Mouse (Mus musculus) hindbrain, embryonic 13.5 days (tissue): ENCODE data around the gene Gosr1. TPM values are rescaled to one million over a fixed set of nuclear protein-coding genes. Genes with fewer than 3 reads are reported as not detected.
"Not testable (repeated sequence)": the region's sequence is repeated elsewhere in the genome, so short reads cannot be mapped to it uniquely, and the experiment has no call there.

Source experiments
- ATAC-seq: fragments of 200-750 bp; cut with Nextera tagmentation; 2 replicates; pipeline ENCODE4 v1.8.0; 2017; ENCODE audit warnings: moderate TSS enrichment; ENCODE audit not compliant: low FRiP score
- H3K27ac ChIP-seq: fragments of 300-500 bp; sonication (generic); 2 replicates; pipeline ENCODE4 v1.5.1; 2015; ENCODE audit warnings: inconsistent platforms, mild to moderate bottlenecking, moderate library complexity
- H3K27me3 ChIP-seq: fragments of 300-500 bp; sonication (generic); 2 replicates; pipeline ENCODE4 v1.6.1; 2015; ENCODE audit warnings: mild to moderate bottlenecking, inconsistent platforms
- H3K36me3 ChIP-seq: fragments of 300-500 bp; sonication (generic); 2 replicates; pipeline ENCODE4 v1.6.1; 2015; ENCODE audit warnings: mild to moderate bottlenecking, inconsistent platforms
- H3K4me1 ChIP-seq: fragments of 300-500 bp; sonication (generic); replicated peaks from 2 replicates; pipeline ENCODE4 v1.6.1; 2015; ENCODE audit warnings: inconsistent platforms
- H3K4me2 ChIP-seq: fragments of 300-500 bp; sonication (generic); 2 replicates; pipeline ENCODE4 v1.6.1; 2015; ENCODE audit warnings: inconsistent platforms, mild to moderate bottlenecking, moderate library complexity
- H3K4me3 ChIP-seq: fragments of 300-500 bp; sonication (generic); 2 replicates; pipeline ENCODE4 v1.5.1; 2015; ENCODE audit warnings: mild to moderate bottlenecking, inconsistent platforms
- H3K9ac ChIP-seq: fragments of 300-500 bp; sonication (generic); 2 replicates; pipeline ENCODE4 v1.6.1; 2015; ENCODE audit warnings: mild to moderate bottlenecking, inconsistent platforms
- H3K9me3 ChIP-seq: fragments of 300-500 bp; sonication (generic); 2 replicates; pipeline ENCODE4 v1.6.1; 2016; ENCODE audit warnings: inconsistent platforms
- WGBS: fragments of 180-500 bp; shearing (Covaris S2); methylation state at CpG from one replicate; pipeline ENCODE4 v1.1.7; 2015; 5-methylcytosine and 5-hydroxymethylcytosine counted together
- polyA plus RNA-seq: library from polyadenylated mRNA; unstranded; fragments of >200 nt; fragmentation: Nextera tagmentation; extraction: Ambion mirVana; gene quantifications from 2 replicates; pipeline ENCODE4 v1.2.1, GENCODE M21; 2015

Gene Gosr1
- polyA plus RNA-seq, 1 experiment from 2014 or later = 23.6 TPM

- no peaks in the 10 kb centered on the region for H3K4me1 ChIP-seq
Observed at GRCm38 (mm10) chr11:76728093-76728492, 35.3 kb downstream of the Gosr1 start.

GRCm38 (mm10) chr11:76723911-76724310, 39.5 kb downstream of the Gosr1 start:
- H3K9me3 ChIP-seq = no peaks in the 10 kb centered on the region

More at GRCm38 (mm10) chr11:76728093-76728492, 35.3 kb downstream of the Gosr1 start:
- peaks cover 52% of the 10 kb centered on the region for H3K36me3 ChIP-seq
- no peak overlapping the region for H3K27ac ChIP-seq
- no peak overlapping the region for H3K9ac ChIP-seq
- H3K4me3 ChIP-seq = no peak overlapping the region
- no peaks in the 10 kb centered on the region for H3K9me3 ChIP-seq
- H3K27me3 ChIP-seq = no peaks in the 10 kb centered on the region
- 68% methylated on average over 11 of the region's 11 CpGs for WGBS
- no peak for ATAC-seq
- H3K4me2 ChIP-seq = no peak overlapping the region

GRCm38 (mm10) chr11:76717000-76717399, 46.4 kb downstream of the Gosr1 start:
- no peak for ATAC-seq
- H3K4me1 ChIP-seq = no peaks in the 10 kb centered on the region
- 0 out of 2 replicates have a peak, but pooled peaks cover 4% of the 10 kb centered on the region for H3K27me3 ChIP-seq
- H3K9me3 ChIP-seq = no peaks in the 10 kb centered on the region
- no peak overlapping the region for H3K4me2 ChIP-seq
- WGBS = 84% methylated on average over 4 of the region's 4 CpGs
- no peak overlapping the region for H3K9ac ChIP-seq
- no peak overlapping the region for H3K4me3 ChIP-seq
- H3K27ac ChIP-seq = no peak overlapping the region
- H3K36me3 ChIP-seq = no peaks in the 10 kb centered on the region

More at GRCm38 (mm10) chr11:76723911-76724310, 39.5 kb downstream of the Gosr1 start:
- Histone ChIP-seq H3K27me3 (no peaks in the 10 kb centered on the region), H3K4me3 (no peak overlapping the region), H3K27ac (no peak overlapping the region), H3K36me3 (peaks cover 17% of the 10 kb centered on the region), H3K4me1 (no peaks in the 10 kb centered on the region), H3K9ac (no peak overlapping the region), H3K4me2 (no peak overlapping the region)
- 86% methylated on average over 8 of the region's 8 CpGs for WGBS
- no peak for ATAC-seq

GRCm38 (mm10) chr11:76709625-76710452, 53.5 kb downstream of the Gosr1 start:
- no peak overlapping the region for H3K4me3 ChIP-seq
- H3K27me3 ChIP-seq = no peaks in the 10 kb centered on the region
- ATAC-seq = no peak
- 23% methylated on average over 11 of the region's 17 CpGs for WGBS
- no peak overlapping the region for H3K9ac ChIP-seq
- peaks cover 15% of the 10 kb centered on the region for H3K4me1 ChIP-seq
- H3K27ac ChIP-seq = no peak overlapping the region
- H3K36me3 ChIP-seq = no peaks in the 10 kb centered on the region
- no peaks in the 10 kb centered on the region for H3K9me3 ChIP-seq
- peak overlapping the region; percentile 25; the same call in 1 of the 2 replicates for H3K4me2 ChIP-seq

- H3K4me2 ChIP-seq = no peak overlapping the region
- H3K9ac ChIP-seq = no peak overlapping the region
- H3K4me3 ChIP-seq = no peak overlapping the region
- no peak for ATAC-seq
- H3K9me3 ChIP-seq = no peaks in the 10 kb centered on the region
- no peaks in the 10 kb centered on the region for H3K36me3 ChIP-seq
- no peaks in the 10 kb centered on the region for H3K27me3 ChIP-seq
- no peak overlapping the region for H3K27ac ChIP-seq
- peaks cover 15% of the 10 kb centered on the region for H3K4me1 ChIP-seq
- 46% methylated on average over 1 of the region's 1 CpGs for WGBS
Observed at GRCm38 (mm10) chr11:76708881-76709280, 54.5 kb downstream of the Gosr1 start.

GRCm38 (mm10) chr11:76708066-76708465, 55.3 kb downstream of the Gosr1 start:
- no peak overlapping the region for H3K4me3 ChIP-seq
- no peak overlapping the region for H3K9ac ChIP-seq
- no peaks in the 10 kb centered on the region for H3K36me3 ChIP-seq
- no peak overlapping the region for H3K4me2 ChIP-seq
- 87% methylated on average over 1 of the region's 1 CpGs for WGBS
- ATAC-seq = no peak
- peaks cover 15% of the 10 kb centered on the region for H3K4me1 ChIP-seq
- no peaks in the 10 kb centered on the region for H3K9me3 ChIP-seq
- no peaks in the 10 kb centered on the region for H3K27me3 ChIP-seq
- H3K27ac ChIP-seq = no peak overlapping the region

- no peak for ATAC-seq
- Histone ChIP-seq H3K27ac (no peak overlapping the region), H3K27me3 (no peaks in the 10 kb centered on the region), H3K9ac (no peak overlapping the region), H3K4me2 (no peak overlapping the region), H3K36me3 (no peaks in the 10 kb centered on the region), H3K4me3 (no peak overlapping the region), H3K9me3 (no peaks in the 10 kb centered on the region), H3K4me1 (peaks cover 15% of the 10 kb centered on the region)
- WGBS = 95% methylated on average over 3 of the region's 3 CpGs
Observed at GRCm38 (mm10) chr11:76707656-76708055, 55.7 kb downstream of the Gosr1 start.

GRCm38 (mm10) chr11:76699626-76700025, 63.8 kb downstream of the Gosr1 start:
- no peaks in the 10 kb centered on the region for H3K4me1 ChIP-seq
- no peak overlapping the region for H3K4me3 ChIP-seq
- no peaks in the 10 kb centered on the region for H3K27me3 ChIP-seq
- H3K9me3 ChIP-seq = no peaks in the 10 kb centered on the region
- H3K9ac ChIP-seq = no peak overlapping the region
- no peak overlapping the region for H3K27ac ChIP-seq
- H3K4me2 ChIP-seq = peak overlapping the region; percentile 17
- no peaks in the 10 kb centered on the region for H3K36me3 ChIP-seq
- 81% methylated on average over 7 of the region's 9 CpGs for WGBS
- no peak for ATAC-seq

GRCm38 (mm10) chr11:76695810-76696209, 67.6 kb downstream of the Gosr1 start:
- WGBS = 68% methylated on average over 6 of the region's 6 CpGs
- H3K27me3 ChIP-seq = no peaks in the 10 kb centered on the region
- H3K9me3 ChIP-seq = no peaks in the 10 kb centered on the region
- H3K36me3 ChIP-seq = no peaks in the 10 kb centered on the region
- H3K4me2 ChIP-seq = no peak overlapping the region
- H3K27ac ChIP-seq = no peak overlapping the region
- no peaks in the 10 kb centered on the region for H3K4me1 ChIP-seq
- H3K4me3 ChIP-seq = no peak overlapping the region
- H3K9ac ChIP-seq = no peak overlapping the region
- no peak for ATAC-seq

- no peak for ATAC-seq
- Histone ChIP-seq H3K4me1 (no peaks in the 10 kb centered on the region), H3K9me3 (no peaks in the 10 kb centered on the region), H3K27me3 (no peaks in the 10 kb centered on the region), H3K9ac (no peak overlapping the region), H3K4me3 (no peak overlapping the region), H3K36me3 (no peaks in the 10 kb centered on the region), H3K4me2 (no peak overlapping the region), H3K27ac (no peak overlapping the region)
- 81% methylated on average over 3 of the region's 3 CpGs for whole genome bisulfite sequencing
Observed at GRCm38 (mm10) chr11:76692096-76692495, 71.3 kb downstream of the Gosr1 start.

GRCm38 (mm10) chr11:76685604-76686003, 77.8 kb downstream of the Gosr1 start:
- no peak overlapping the region for H3K27ac ChIP-seq
- H3K36me3 ChIP-seq = no peaks in the 10 kb centered on the region
- H3K9me3 ChIP-seq = no peaks in the 10 kb centered on the region
- no peak overlapping the region for H3K4me3 ChIP-seq
- WGBS = 70% methylated on average over 2 of the region's 2 CpGs
- no peaks in the 10 kb centered on the region for H3K4me1 ChIP-seq
- no peak overlapping the region for H3K4me2 ChIP-seq
- ATAC-seq = no peak
- peaks cover 4% of the 10 kb centered on the region; the same call in 1 of the 2 replicates for H3K27me3 ChIP-seq
- H3K9ac ChIP-seq = no peak overlapping the region

- not testable (repeated sequence) for ATAC-seq, H3K27ac ChIP-seq, H3K4me2 ChIP-seq, H3K4me1 ChIP-seq, H3K36me3 ChIP-seq, H3K9ac ChIP-seq, H3K9me3 ChIP-seq, H3K4me3 ChIP-seq
- WGBS = 45% methylated on average over 7 of the region's 8 CpGs
- peaks cover 27% of the 10 kb centered on the region for H3K27me3 ChIP-seq
Observed at GRCm38 (mm10) chr11:76679508-76679907, 83.9 kb downstream of the Gosr1 start, which contains the start of gene Trarg1. Trarg1 (plus strand) TSS chr11:76679808.
